In the genomic region with DNA sequence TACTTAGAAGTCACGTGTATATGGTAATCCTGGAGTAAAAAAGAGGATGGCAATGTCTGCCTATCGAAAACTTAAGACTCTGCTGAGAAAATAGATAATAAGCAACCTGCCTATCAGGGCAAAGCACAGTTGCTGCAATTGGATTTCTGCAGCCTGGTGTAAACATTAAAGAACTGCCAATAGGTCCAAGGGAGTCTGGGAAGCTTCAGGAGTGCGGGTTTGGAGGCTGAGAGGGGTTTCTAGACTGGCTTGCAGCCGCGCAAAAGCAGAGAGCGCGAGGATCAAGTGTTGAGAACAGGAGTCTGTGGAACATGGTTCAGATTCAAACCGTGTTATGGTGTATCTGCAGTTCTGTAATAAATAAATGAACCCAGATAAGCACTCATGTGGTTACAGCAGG, we compare ENCODE assay signal across 8 mouse cellular contexts. TPM values are rescaled to one million over a fixed set of nuclear protein-coding genes. Genes with fewer than 3 reads are reported as not detected.
A peak's percentile ranks its signal among the peaks of the same experiment; 100 is the strongest.
DNase-seq lines count a peak whose midpoint lies in the region; ATAC-seq and TF ChIP-seq lines count a peak whose summit lies in the region.

No protein-coding gene starts in this region.

- no peaks in the 10 kb centered on the region for H3K9me3 ChIP-seq in kidney, postnatal 0 days (replicated peaks; ENCODE audit: low read length)
- H3K9me3 ChIP-seq in embryonic facial prominence, embryonic 10.5 days: no peaks in the 10 kb centered on the region
- no peaks in the 10 kb centered on the region for H3K9me3 ChIP-seq in hindbrain, embryonic 11.5 days (ENCODE audit: control insufficient read depth, low read length)
- no peaks in the 10 kb centered on the region for H3K9me3 ChIP-seq in midbrain, embryonic 11.5 days (ENCODE audit: control insufficient read depth, low read length)

- TF ChIP-seq CTCF in kidney, postnatal 0 days (IDR thresholded peaks at IDR 0.05; ENCODE audit: low read depth): no peak

- 6% methylated on average over 8 of the region's 8 CpGs for WGBS in kidney, postnatal 0 days
- 10% methylated on average over 8 of the region's 8 CpGs for WGBS in embryonic facial prominence, embryonic 10.5 days
- WGBS in hindbrain, embryonic 11.5 days: 11% methylated on average over 8 of the region's 8 CpGs
- WGBS in midbrain, embryonic 11.5 days: 14% methylated on average over 8 of the region's 8 CpGs

- H3K27ac ChIP-seq in kidney, postnatal 0 days: peak overlapping the region; percentile 99
- H3K27ac ChIP-seq in embryonic facial prominence, embryonic 10.5 days (replicated peaks): peak overlapping the region; percentile 98
- H3K27ac ChIP-seq in hindbrain, embryonic 11.5 days (ENCODE audit: low read depth, low read length): no peak overlapping the region
- no peak overlapping the region for H3K27ac ChIP-seq in midbrain, embryonic 11.5 days (ENCODE audit: low read depth, low read length)

- no peaks in the 10 kb centered on the region for H3K27me3 ChIP-seq in kidney, postnatal 0 days (ENCODE audit: insufficient read depth, low read length)
- no peaks in the 10 kb centered on the region for H3K27me3 ChIP-seq in embryonic facial prominence, embryonic 10.5 days (replicated peaks; ENCODE audit: low read depth, poor library complexity, severe bottlenecking)
- no peaks in the 10 kb centered on the region for H3K27me3 ChIP-seq in hindbrain, embryonic 11.5 days (ENCODE audit: control insufficient read depth, insufficient read depth, low read length)
- H3K27me3 ChIP-seq in midbrain, embryonic 11.5 days (ENCODE audit: control insufficient read depth, insufficient read depth, low read length): no peaks in the 10 kb centered on the region

- no peaks in the 10 kb centered on the region for H3K4me1 ChIP-seq in kidney, postnatal 0 days (replicated peaks; ENCODE audit: insufficient read depth, low read length)
- H3K4me1 ChIP-seq in embryonic facial prominence, embryonic 10.5 days: peaks cover 9% of the 10 kb centered on the region
- H3K4me1 ChIP-seq in hindbrain, embryonic 11.5 days (replicated peaks; ENCODE audit: control insufficient read depth, insufficient read depth, low read length): no peaks in the 10 kb centered on the region
- 0 out of 2 replicates have a peak, but pooled peaks cover 5% of the 10 kb centered on the region for H3K4me1 ChIP-seq in midbrain, embryonic 11.5 days (ENCODE audit: control insufficient read depth, insufficient read depth, low read length)

- ATAC-seq in kidney, postnatal 0 days (replicated peaks; ENCODE audit: low FRiP score, low read depth): peak; percentile 16; the same call in 1 of the 2 replicates
- ATAC-seq in hindbrain, embryonic 11.5 days (ENCODE audit: low FRiP score): no peak
- no peak for ATAC-seq in midbrain, embryonic 11.5 days (ENCODE audit: low FRiP score)

- H3K36me3 ChIP-seq in kidney, postnatal 0 days (ENCODE audit: insufficient read depth, low read length): no peaks in the 10 kb centered on the region
- H3K36me3 ChIP-seq in embryonic facial prominence, embryonic 10.5 days (replicated peaks): no peaks in the 10 kb centered on the region
- no peaks in the 10 kb centered on the region for H3K36me3 ChIP-seq in hindbrain, embryonic 11.5 days (ENCODE audit: control insufficient read depth, insufficient read depth, low read length)
- H3K36me3 ChIP-seq in midbrain, embryonic 11.5 days (ENCODE audit: control insufficient read depth, insufficient read depth, low read length): no peaks in the 10 kb centered on the region

- peak overlapping the region; percentile 97 for H3K9ac ChIP-seq in kidney, postnatal 0 days (ENCODE audit: low read depth, low read length)
- no peak overlapping the region; the same call in 1 of the 2 replicates for H3K9ac ChIP-seq in hindbrain, embryonic 11.5 days (ENCODE audit: low read depth, low read length)
- peak overlapping the region; percentile 91 for H3K9ac ChIP-seq in midbrain, embryonic 11.5 days (ENCODE audit: low read length)

- peak overlapping the region; percentile 96 for H3K4me2 ChIP-seq in kidney, postnatal 0 days (ENCODE audit: low read length)
- peak overlapping the region; percentile 82 for H3K4me2 ChIP-seq in hindbrain, embryonic 11.5 days (replicated peaks; ENCODE audit: low read depth, low read length)
- H3K4me2 ChIP-seq in midbrain, embryonic 11.5 days: peak overlapping the region; percentile 95

- H3K4me3 ChIP-seq in kidney, postnatal 0 days (replicated peaks; ENCODE audit: low read depth, low read length): peak overlapping the region; percentile 78
- H3K4me3 ChIP-seq in embryonic facial prominence, embryonic 10.5 days: peak overlapping the region; percentile 87
- peak overlapping the region; percentile 63 for H3K4me3 ChIP-seq in hindbrain, embryonic 11.5 days (ENCODE audit: low read depth, low read length)
- peak overlapping the region; percentile 67 for H3K4me3 ChIP-seq in midbrain, embryonic 11.5 days (ENCODE audit: low read depth, low read length)

- no peak for DNase-seq in kidney, postnatal 0 days (ENCODE audit: low spot score)
- DNase-seq in kidney, adult 11 months: no peak
- no peak for DNase-seq in embryonic facial prominence, embryonic 10.5 days (ENCODE audit: low spot score)
- DNase-seq in hindbrain, embryonic 11.5 days (ENCODE audit: low spot score): no peak
- DNase-seq in midbrain, embryonic 11.5 days (ENCODE audit: low spot score, missing footprints): no peak
- no peak for DNase-seq in retina, embryonic 14.5 days (ENCODE audit: low spot score)
- no peak for DNase-seq in cerebellum, postnatal 25 days
- no peak for DNase-seq in urinary bladder, postnatal 36 days (ENCODE audit: low spot score in 2 of 2)

RNA-seq across cellular contexts. Expression of a gene that starts 1.0 kb away (rescaled TPM):
- 28.6 and 31.2 TPM in 2 replicates for polyA plus RNA-seq in kidney, postnatal 0 days (2015; fragmentation: Nextera tagmentation; extraction: Ambion mirVana)
- 9.7 and 10.3 TPM in 2 replicates for polyA plus RNA-seq in embryonic facial prominence, embryonic 10.5 days (2016; fragmentation: Nextera tagmentation; extraction: Ambion mirVana)
- polyA plus RNA-seq in hindbrain, embryonic 11.5 days (2014; fragmentation: Nextera tagmentation; extraction: Ambion mirVana): 10.4 and 11.7 TPM in 2 replicates
- 11.0 and 12.9 TPM in 2 replicates for polyA plus RNA-seq in midbrain, embryonic 11.5 days (2014; fragmentation: Nextera tagmentation; extraction: Ambion mirVana)

RNA-seq across cellular contexts. Expression of a gene that starts 17.3 kb away (rescaled TPM):
- 3.9 and 4.1 TPM in 2 replicates for polyA plus RNA-seq in kidney, postnatal 0 days (2015; fragmentation: Nextera tagmentation; extraction: Ambion mirVana)
- 0.28 and 0.32 TPM in 2 replicates for polyA plus RNA-seq in embryonic facial prominence, embryonic 10.5 days (2016; fragmentation: Nextera tagmentation; extraction: Ambion mirVana)
- 0.39 and 0.46 TPM in 2 replicates for polyA plus RNA-seq in hindbrain, embryonic 11.5 days (2014; fragmentation: Nextera tagmentation; extraction: Ambion mirVana)
- polyA plus RNA-seq in midbrain, embryonic 11.5 days (2014; fragmentation: Nextera tagmentation; extraction: Ambion mirVana): 0.30 and 0.34 TPM in 2 replicates

Comparison
In these comparisons a context has a peak if more than half of its experiments do, and no peak if none do; other contexts are left out.
1. H3K27ac ChIP-seq: peak in kidney, postnatal 0 days (single experiment) and embryonic facial prominence, embryonic 10.5 days (single experiment); none in hindbrain, embryonic 11.5 days (single experiment) and midbrain, embryonic 11.5 days (single experiment).
2. Peak in every context shown above with its lines, with median percentiles within 50 percentile points of each other: H3K4me2 ChIP-seq and H3K4me3 ChIP-seq.